Mouse (Mus musculus) bone marrow macrophage, adult 2 months (primary cell): ENCODE measurements around the gene Lrig3.

Source experiments
- CTCF ChIP-seq: IDR thresholded peaks from 2 replicates; pipeline ENCODE4 v1.5.1; 2012; ENCODE audit warnings: low read depth, mild to moderate bottlenecking, low read length, moderate library complexity
- POLR2A ChIP-seq: IDR thresholded peaks from 2 replicates; pipeline ENCODE4 v1.6.1; 2012; ENCODE audit warnings: mild to moderate bottlenecking, low read depth, low read length, borderline replicate concordance

- TF ChIP-seq CTCF: no peak
- no peak for TF ChIP-seq POLR2A
These were observed 4.5 kb downstream of the Lrig3 start for GRCm38 (mm10) chr10:125970500-125970899.
